Mouse (Mus musculus) heart, adult 2 months (tissue): Measurements from ENCODE around the gene Msgn1.

Experiments
- CTCF ChIP-seq: fragments of 200-600 bp; IDR thresholded peaks from 2 replicates; pipeline ENCODE4 v1.8.1; 2022; ENCODE audit warnings: antibody characterized with exemption, mild to moderate bottlenecking, moderate library complexity
- EP300 ChIP-seq: fragments of 200-500 bp; IDR thresholded peaks from 2 replicates; pipeline ENCODE4 v1.6.1; 2011; ENCODE audit warnings: low read depth, low read length, control low read depth; ENCODE audit not compliant: insufficient read depth

DNA sequence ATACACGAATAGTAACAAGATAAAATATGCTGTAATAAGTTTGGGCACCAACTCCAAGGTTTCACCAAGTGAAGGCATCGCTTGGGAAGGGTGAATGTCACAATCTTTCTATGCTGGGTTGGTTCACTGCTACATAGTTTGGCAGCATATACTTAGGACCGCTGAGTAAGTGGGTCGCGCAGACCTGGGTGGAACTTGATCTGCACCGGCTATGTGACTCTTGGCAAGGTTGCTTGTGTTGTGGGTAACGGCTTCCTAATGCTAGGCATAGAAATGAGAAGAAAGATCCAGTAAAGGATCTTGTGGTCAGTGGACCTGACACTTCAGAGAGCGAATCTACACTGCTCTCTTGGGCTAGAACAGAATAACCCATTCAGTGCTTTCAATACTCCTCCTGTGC, 6.3 kb downstream of the Msgn1 start:
- TF ChIP-seq EP300 (no peak), CTCF (no peak)
